Mouse (Mus musculus) thymus, postnatal 25 days (tissue): Measurements from ENCODE around the gene Cacna2d2.
"Not testable (repeated sequence)": the region's sequence is repeated elsewhere in the genome, so short reads cannot be mapped to it uniquely, and the experiment has no call there.

ENCODE experiments used
- DNase-seq: peaks from one replicate; pipeline ENCODE4 v3.0.0; 2022

Gene Cacna2d2

GRCm38 (mm10) chr9:107556346-107556745 is 156.9 kb downstream of the Cacna2d2 start:
- no peak for DNase-seq

DNA sequence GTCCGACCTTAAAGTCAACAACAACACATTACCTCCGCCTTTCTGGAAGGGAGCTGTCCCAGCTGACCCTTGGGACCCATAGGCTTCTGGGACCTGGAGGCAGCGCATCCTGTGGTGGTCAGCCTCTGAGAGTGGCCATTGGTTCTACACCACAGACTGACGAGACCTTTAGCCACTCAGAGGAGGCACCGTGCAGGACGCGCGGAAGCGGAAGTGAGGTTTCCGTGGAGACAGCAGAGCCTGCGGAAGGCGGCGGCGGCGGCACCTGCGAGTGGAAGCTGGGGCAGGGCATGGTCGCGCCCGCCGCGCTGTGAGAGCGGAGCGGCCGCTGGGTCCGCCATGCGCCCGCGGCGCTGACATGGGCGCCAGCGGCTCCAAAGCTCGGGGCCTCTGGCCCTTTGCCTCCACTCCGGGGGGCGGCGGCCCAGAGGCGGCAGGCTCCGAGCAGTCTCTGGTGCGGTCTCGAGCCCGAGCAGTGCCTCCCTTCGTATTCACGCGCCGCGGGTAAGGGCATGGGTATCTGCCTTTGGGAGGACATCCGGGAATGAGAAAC is 163.7 kb downstream of the Cacna2d2 start, which contains the start of gene Tusc2:
TSS of gene Tusc2 (plus strand) at position 227 of the 553 bp plus-strand sequence.
- peak; percentile 93 for DNase-seq

DNA sequence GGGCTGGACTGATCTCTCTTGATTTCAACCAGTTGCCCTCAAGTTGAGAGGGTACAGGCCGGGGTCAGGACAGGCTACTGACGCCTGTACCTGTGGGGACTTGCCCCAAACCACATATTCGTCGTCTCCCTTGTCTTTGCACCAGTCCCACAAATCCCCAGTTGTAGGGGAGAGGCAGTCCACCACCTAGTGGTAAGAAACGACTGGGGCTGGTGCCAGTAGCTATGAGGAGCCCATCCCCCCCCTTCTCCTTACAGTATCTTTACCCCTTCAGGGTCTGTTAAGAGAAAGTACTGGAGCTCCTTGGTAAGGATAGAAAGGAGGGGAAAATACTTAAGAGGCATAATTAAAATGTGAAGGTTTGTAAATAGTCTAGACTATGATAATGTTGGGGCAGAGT is 166.1 kb downstream of the Cacna2d2 start:
- not testable (repeated sequence) for DNase-seq

GRCm38 (mm10) chr9:107566041-107566709 is 166.8 kb downstream of the Cacna2d2 start:
- peak; percentile 79 for DNase-seq

GRCm38 (mm10) chr9:107566855-107567254 is 167.4 kb downstream of the Cacna2d2 start:
- no peak for DNase-seq

DNA sequence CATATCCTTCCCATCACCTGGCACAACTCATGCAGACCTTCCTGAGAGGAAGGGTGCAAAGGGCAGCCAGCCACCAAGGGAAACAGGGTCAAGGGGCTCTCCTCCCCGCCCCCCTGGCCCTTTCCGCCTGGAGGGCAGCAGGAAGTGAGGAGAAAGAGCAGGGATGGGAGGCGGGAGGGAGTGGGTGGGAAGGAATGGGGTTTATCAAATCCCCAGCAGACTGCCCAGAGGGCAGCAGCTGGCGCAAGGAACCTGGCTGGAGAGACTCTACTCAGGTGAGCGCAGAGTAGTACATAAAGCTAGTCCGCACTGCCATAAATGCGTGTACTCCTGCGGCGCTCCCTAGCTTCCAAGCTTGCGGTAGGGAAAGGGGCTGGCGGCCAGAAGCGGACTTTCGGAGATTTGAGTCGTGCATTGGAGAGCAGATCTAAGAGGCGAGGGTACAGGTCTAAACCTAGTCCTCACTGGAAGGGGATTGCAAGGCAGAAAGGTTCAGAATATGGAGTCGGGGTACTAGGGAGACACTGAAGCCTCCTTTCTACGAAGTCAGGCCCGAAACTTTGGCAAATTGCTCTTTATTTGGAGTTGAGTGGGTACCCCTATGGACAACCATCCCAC is 168.4 kb downstream of the Cacna2d2 start, which contains the start of gene Hyal2:
TSS of gene Hyal2 (plus strand) at position 244 of the 618 bp plus-strand sequence.
- DNase-seq: peak; percentile 2

- peak; percentile 85 for DNase-seq
Measured at GRCm38 (mm10) chr9:107568331-107569261, 169.2 kb downstream of the Cacna2d2 start.

DNA sequence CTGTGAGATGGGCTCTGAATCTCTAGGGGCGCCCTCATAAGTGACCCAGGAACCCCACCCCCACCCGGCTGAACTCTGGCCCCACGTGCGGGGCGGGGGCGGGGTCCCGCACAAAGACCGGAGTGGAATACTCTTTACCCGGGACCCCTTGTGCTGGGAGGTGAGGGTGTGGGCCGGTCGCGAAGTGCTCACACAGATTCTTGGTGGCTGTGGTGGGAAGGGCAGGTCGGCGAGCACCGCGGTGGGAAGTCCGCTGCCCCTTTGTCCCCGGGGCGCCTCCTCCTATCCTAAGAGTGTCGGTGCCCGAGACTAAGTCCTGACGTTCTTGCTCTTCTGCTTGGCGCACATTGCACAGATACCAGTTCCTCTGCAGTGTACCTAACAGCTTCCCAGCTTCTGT is 169.9 kb downstream of the Cacna2d2 start:
- DNase-seq: no peak

GRCm38 (mm10) chr9:107570016-107570415 is 170.6 kb downstream of the Cacna2d2 start:
- DNase-seq: peak; percentile 10

GRCm38 (mm10) chr9:107570845-107571244 is 171.4 kb downstream of the Cacna2d2 start:
- no peak for DNase-seq

- no peak for DNase-seq
Measured at GRCm38 (mm10) chr9:107571534-107572326, 172.3 kb downstream of the Cacna2d2 start.

DNA sequence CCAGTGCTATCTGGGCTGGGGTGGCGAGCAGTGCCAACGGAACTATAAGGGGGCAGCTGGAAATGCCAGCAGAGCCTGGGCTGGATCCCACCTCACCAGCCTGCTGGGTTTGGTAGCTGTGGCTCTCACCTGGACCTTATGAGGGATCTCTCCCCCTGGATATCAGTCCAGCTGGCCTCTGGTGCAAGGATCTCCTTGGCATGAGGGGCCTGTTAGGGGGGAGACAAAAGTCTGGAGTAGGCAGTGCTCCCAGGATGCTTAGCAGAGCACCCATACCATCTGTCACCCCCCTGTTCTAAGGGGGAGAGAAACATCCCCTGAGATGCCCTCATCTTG is 172.9 kb downstream of the Cacna2d2 start:
- DNase-seq: no peak

GRCm38 (mm10) chr9:107573774-107574173 is 174.4 kb downstream of the Cacna2d2 start:
- DNase-seq: not testable (repeated sequence)

GRCm38 (mm10) chr9:107575579-107576356 is 176.4 kb downstream of the Cacna2d2 start:
- no peak for DNase-seq

- no peak for DNase-seq
Measured at GRCm38 (mm10) chr9:107576357-107577107, 177.1 kb downstream of the Cacna2d2 start, which contains the start of gene Hyal1. TSS of gene Hyal1 (plus strand) at chr9:107576927.

DNA sequence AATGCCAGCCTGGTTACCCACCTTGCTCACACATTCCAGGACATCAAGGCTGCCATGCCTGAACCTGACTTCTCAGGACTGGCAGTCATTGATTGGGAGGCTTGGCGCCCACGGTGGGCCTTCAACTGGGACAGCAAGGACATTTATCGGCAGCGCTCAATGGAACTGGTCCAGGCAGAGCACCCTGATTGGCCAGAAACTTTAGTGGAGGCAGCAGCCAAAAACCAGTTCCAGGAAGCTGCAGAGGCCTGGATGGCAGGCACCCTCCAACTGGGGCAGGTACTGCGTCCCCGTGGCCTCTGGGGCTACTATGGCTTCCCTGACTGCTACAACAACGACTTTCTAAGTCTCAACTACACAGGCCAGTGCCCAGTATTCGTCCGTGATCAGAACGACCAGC is 178.5 kb downstream of the Cacna2d2 start:
- DNase-seq: no peak

DNA sequence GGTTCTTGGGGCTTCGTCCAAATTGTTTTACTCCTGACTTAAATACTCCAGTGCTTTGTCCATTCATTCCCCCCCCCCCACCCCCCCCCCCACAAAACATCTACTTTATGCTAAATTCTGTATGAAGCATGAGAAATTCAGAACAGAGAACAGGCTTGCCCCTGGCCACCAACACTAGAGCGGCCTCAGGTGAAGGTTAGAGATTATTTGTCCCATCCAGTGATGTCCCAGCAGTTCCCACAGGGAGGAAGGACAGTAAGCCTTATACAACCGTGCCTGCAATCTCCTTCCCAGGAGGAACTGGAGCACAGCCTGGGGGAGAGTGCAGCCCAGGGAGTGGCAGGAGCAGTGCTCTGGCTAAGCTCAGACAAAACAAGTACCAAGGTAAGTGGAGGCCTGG is 179.2 kb downstream of the Cacna2d2 start, which contains the start of gene Naa80:
TSS of gene Naa80 (plus strand) at position 301 of the 400 bp plus-strand sequence.
- no peak for DNase-seq
